Mouse (Mus musculus) spleen, postnatal 14 days (tissue): ENCODE results near the gene Krt15.

Experiments used
- DNase-seq, 2 experiments: peaks; one replicate each; pipeline ENCODE4 v3.0.0; 2021 to 2022; ENCODE audit warnings: low spot score in 2 of 2

Krt15 gene

GRCm38 (mm10) chr11:100135731-100136130 is at the start of gene Krt15:
Gene Krt15, minus strand, starts transcription at chr11:100135928.
- no peak for DNase-seq

GRCm38 (mm10) chr11:100181725-100182124 is 46.0 kb upstream of the Krt15 start:
- no peak for DNase-seq

DNA sequence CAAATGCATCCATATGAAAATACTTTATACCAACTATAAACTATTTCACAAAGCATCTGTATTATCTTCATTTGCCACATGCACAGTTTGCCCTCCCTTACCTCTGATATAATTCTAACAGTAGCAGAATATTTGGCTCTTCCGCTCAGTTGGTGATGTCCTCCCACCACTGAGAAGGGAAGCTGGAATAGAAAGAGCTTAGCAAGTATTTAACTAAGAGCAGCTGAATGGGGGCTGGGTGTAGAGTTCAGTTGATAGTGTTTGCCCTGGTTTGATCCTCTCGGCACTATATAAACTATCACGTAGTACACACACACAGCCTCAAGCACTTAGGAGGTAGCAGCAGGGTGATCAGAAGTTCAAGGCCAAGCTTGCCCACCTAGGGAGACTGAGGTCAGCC is 43.5 kb upstream of the Krt15 start:
- DNase-seq, result no peak

- no peak for DNase-seq
Observed at GRCm38 (mm10) chr11:100178307-100178706, 42.6 kb upstream of the Krt15 start.

DNA sequence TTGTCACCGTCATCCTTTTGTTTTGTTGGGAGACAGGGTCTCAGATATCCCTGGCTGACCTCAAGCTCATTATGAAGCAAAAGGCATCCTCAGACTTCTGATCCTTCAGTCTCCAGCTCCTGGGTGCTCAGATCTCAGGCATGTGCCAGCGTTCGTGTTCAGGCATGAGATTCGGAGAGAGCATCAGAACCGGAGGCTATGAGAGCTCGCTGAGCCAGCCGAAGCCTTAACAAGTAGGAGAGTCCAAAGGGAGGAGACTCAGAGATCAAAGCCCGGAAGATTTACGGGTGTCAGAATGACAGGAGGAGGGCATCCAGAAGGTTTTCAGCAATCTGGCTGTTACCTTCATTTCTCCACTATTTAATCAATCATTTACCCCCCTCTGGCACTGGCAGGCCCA is 41.1 kb upstream of the Krt15 start:
- DNase-seq, result no peak

- peak in 1 of 2 experiments; percentile 13 for DNase-seq
Observed at GRCm38 (mm10) chr11:100168765-100169762, 33.3 kb upstream of the Krt15 start.

GRCm38 (mm10) chr11:100168071-100168470 is 32.3 kb upstream of the Krt15 start:
- no peak for DNase-seq

DNA sequence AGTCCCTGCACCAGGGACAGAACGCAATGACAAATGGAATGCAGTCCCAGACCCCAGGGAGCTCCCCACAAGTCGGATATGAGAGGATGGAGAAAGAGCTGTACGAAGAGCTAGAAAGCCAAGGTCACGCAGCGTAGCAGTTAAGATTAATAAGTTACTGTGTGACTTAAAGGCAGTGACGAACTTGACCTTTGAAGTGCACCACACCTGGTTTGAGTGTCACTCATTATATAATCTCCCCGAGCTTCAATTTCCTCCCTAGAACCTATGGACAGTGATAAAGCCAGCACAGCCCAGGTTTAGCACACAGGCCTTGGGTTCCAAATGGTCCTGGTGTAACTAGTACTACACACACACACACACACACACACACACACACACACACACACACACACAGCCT is 28.7 kb upstream of the Krt15 start:
- no peak for DNase-seq

GRCm38 (mm10) chr11:100157908-100158477 is 22.3 kb upstream of the Krt15 start:
- DNase-seq, result no peak

- no peak for DNase-seq
Observed at GRCm38 (mm10) chr11:100157331-100157730, 21.6 kb upstream of the Krt15 start.

- no peak for DNase-seq
Observed at GRCm38 (mm10) chr11:100155497-100156255, 19.9 kb upstream of the Krt15 start.

- no peak for DNase-seq
Observed at GRCm38 (mm10) chr11:100148615-100149330, 13.0 kb upstream of the Krt15 start, which contains the start of gene Krt19. Gene Krt19, minus strand, starts transcription at chr11:100148665.

- DNase-seq, result no peak
Observed at GRCm38 (mm10) chr11:100147566-100148353, 12.0 kb upstream of the Krt15 start.

DNA sequence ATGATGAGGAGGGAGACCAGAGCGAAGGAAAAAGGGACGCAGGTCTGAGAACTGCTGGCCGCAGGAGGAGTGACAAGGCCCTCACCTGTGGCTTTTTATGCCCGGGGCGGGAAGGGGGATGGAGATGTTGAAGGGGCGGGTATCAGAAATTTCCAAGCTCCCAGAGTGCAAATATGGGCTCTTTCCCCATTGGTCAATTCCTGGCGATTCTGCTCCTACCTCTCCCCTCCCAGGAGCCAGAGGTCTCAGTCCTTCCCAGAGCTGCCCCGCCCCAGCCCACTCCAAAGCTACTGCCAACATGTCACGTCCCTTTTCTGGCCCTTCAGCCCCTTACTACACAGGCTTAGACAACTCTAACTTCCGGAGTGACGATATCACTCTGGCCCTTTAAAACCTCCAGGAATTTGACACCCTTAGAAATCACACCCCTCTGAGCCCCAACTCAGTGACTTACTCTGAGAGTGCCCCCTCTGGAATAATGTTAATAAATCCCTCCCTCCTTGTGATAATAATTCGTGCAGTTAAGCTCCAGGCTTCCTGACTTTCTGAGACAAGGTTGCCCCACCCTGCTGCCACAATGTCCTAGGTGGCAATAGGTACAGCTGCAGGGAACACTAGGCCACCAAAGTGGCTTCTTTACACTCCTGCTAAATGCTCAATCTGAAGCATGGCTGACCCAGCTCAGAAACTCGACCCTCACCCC is 10.3 kb upstream of the Krt15 start:
- no peak for DNase-seq

DNA sequence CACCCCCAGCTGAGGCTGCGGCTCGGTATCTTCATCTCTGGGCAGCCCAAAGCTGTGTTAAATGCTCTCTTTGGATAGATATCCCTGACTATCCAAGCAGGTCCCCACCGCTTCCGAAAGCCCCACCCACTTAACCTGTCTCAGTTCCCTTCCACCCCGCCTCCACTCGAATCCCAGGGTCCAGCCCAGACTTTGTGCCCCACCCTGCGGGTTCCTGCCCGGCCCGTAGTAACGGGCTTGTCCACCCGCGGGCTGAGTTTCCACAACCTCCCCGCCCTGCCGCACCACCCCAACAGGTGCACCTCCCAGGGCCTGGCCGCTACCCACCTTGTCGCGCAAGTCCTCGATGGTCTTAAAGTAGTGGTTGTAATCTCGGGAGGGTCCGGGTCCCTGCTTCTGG is 9.4 kb upstream of the Krt15 start:
- DNase-seq, result no peak

GRCm38 (mm10) chr11:100140966-100141365 is 5.2 kb upstream of the Krt15 start:
- DNase-seq, result no peak

DNA sequence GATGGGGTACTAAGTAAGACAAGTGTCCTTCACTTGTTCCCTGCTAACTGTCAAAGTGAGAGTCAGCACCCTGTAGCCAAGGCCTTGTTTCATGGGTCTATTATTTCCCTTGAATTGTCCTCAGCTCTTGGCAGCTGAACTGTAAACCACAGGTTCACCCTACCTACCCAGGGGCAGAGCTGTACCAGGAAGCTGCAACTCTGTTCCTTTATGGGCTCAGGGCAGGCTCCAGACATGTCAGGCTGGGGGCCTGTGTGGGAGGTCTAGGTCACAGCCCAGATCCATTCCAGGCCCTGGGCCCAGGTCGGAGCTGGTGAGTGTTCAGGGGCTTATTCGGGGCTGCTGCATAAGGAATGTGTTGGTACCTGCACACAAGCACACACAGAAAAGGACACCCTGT is 3.7 kb upstream of the Krt15 start:
- DNase-seq, result no peak

DNA sequence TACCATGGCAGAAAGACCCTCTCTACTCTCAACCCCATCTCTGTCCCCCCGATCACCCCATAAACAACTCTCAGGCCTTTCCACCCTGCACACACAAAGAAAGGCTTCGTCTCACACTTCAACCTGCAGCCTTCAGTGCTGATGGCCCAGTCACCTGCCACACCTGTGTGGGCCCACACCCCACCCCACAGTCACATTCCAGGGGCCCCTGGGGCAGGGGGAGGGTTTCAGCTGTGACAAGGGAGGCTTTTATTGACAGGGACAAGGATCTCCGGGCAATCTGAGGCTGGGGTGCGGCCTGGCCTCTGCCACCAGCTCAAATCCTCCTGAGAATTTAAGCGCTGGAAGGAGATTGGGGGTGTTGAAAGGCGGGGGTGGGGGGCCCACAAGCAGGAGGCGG is 3.1 kb upstream of the Krt15 start:
- no peak for DNase-seq

GRCm38 (mm10) chr11:100137693-100138092 is 2.0 kb upstream of the Krt15 start:
- no peak for DNase-seq

DNA sequence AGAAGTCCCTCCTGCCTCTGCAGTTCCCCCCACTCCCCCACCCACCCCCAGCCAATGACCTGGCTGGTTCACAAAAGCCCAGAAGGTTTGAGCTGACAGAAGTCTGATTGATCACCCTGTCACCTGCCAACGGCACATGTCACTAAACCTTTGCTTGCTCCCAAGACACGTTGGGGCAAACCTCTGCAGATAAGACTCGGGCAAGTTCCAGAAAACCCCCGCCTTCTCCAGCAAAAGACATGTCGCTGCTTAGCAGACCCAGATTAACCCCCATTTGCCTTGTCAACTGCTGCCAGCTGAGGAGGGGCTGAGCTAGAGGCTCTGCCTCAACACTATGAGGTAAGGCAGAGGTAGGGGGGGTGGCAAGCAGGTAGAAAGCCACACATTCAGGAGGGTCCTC is 831 bp upstream of the Krt15 start:
- no peak for DNase-seq
